Mouse (Mus musculus): Measurements from ENCODE around the gene Clec3a. TPM values are rescaled to one million over a fixed set of nuclear protein-coding genes. Genes with fewer than 3 reads are reported as not detected.

Clec3a gene
- polyA plus RNA-seq, 1 experiment from 2014 or later, result not detected

DNA sequence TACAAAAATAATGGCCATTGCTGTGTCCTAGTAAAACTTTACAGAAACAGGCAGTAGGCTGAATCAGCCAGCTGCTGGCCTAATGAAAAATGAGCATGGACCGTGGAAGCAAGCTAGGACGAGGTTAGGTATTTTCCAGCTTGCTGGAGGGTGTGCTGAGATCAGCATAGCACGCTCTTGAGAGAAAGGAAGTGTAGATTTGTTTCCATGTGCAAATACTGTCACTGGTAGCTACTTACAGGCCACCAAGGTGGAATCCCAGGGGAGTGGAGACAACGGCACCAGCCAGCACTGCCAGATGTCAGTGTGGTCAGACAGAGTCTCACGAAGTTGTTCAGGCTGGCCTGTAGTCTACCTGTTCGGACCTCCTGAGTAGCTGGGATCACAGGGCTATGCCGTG is 29.0 kb downstream of the Clec3a start:
- 84% methylated on average over 7 of the region's 7 CpGs for WGBS
- H3K27ac ChIP-seq (ENCODE audit: low read depth, low read length), result no peak overlapping the region
- H3K4me1 ChIP-seq (replicated peaks; ENCODE audit: control insufficient read depth, insufficient read depth, low read length), result no peaks in the 10 kb centered on the region
- DNase-seq (ENCODE audit: low spot score), result no peak
- H3K4me2 ChIP-seq, result no peak overlapping the region
- H3K36me3 ChIP-seq (ENCODE audit: control insufficient read depth, insufficient read depth, low read length), result no peaks in the 10 kb centered on the region
- no peak overlapping the region for H3K9ac ChIP-seq (ENCODE audit: low read depth, low read length)
- no peak for ATAC-seq (replicated peaks; ENCODE audit: low FRiP score)
- H3K27me3 ChIP-seq (replicated peaks; ENCODE audit: control insufficient read depth, insufficient read depth, low read length), result no peaks in the 10 kb centered on the region
- H3K4me3 ChIP-seq (ENCODE audit: low read depth, low read length), result no peak overlapping the region
- no peaks in the 10 kb centered on the region for H3K9me3 ChIP-seq (ENCODE audit: control insufficient read depth, low read length)

DNA sequence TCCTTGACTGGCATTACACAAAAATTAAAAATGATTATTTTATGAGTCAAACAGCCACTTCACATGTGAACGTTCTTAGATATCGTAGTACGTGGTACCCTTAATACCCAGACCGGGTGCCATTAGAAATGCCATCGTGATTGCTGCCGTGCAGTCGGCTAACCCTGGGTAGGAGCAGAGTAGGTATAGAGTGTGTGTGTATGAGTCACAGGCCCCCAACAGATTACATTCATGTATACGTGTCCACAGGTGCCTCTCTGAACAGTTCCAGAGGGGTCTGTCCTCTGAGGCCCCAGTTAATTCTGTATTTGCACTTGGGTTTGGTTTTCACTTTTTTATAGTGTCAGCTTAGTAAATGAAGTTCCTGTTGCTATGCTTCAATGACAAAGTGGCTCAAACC is 34.4 kb downstream of the Clec3a start:
- H3K4me1 ChIP-seq (replicated peaks; ENCODE audit: control insufficient read depth, insufficient read depth, low read length), result no peaks in the 10 kb centered on the region; the same call in 1 of the 2 replicates
- ATAC-seq (replicated peaks; ENCODE audit: low FRiP score) (no peak), DNase-seq (ENCODE audit: low spot score) (no peak)
- no peaks in the 10 kb centered on the region for H3K27me3 ChIP-seq (replicated peaks; ENCODE audit: control insufficient read depth, insufficient read depth, low read length)
- H3K4me3 ChIP-seq (ENCODE audit: low read depth, low read length), result no peak overlapping the region
- no peak overlapping the region for H3K9ac ChIP-seq (ENCODE audit: low read depth, low read length)
- H3K36me3 ChIP-seq (ENCODE audit: control insufficient read depth, insufficient read depth, low read length), result no peaks in the 10 kb centered on the region
- no peak overlapping the region for H3K4me2 ChIP-seq
- no peaks in the 10 kb centered on the region for H3K9me3 ChIP-seq (ENCODE audit: control insufficient read depth, low read length)
- no peak overlapping the region for H3K27ac ChIP-seq (ENCODE audit: low read depth, low read length)
- 90% methylated on average over 8 of the region's 8 CpGs for WGBS

DNA sequence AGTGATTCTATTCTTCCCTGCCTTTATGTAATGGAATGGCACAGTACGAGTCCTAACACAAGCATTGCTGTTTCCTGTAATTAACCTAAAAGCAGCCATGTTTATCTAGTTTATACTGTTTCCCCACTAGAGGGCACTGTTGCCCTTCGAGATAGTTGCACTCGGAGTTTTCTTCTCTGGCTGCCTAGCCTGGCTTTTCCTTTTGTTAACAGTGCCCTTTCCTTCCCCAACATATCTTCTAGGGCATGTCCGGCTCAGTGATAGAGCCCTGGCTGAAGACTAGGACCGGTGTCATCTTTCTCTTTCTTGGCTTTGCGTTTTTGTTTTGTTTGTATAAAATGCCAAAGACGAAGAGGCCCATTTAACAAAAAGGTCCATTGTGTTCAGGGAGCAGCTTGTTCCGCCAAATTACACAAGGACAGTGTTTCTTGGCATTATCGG is 34.9 kb downstream of the Clec3a start:
- no peak overlapping the region for H3K27ac ChIP-seq (ENCODE audit: low read depth, low read length)
- no peaks in the 10 kb centered on the region for H3K36me3 ChIP-seq (ENCODE audit: control insufficient read depth, insufficient read depth, low read length)
- H3K9me3 ChIP-seq (ENCODE audit: control insufficient read depth, low read length), result no peaks in the 10 kb centered on the region
- no peaks in the 10 kb centered on the region for H3K27me3 ChIP-seq (replicated peaks; ENCODE audit: control insufficient read depth, insufficient read depth, low read length)
- DNase-seq (ENCODE audit: low spot score) (peak; percentile 64), ATAC-seq (replicated peaks; ENCODE audit: low FRiP score) (0 out of 2 replicates have a peak, but pooled peaks have one; percentile 22)
- 25% methylated on average over 9 of the region's 9 CpGs for WGBS
- H3K4me3 ChIP-seq (ENCODE audit: low read depth, low read length), result no peak overlapping the region
- H3K9ac ChIP-seq (ENCODE audit: low read depth, low read length), result no peak overlapping the region
- no peak overlapping the region for H3K4me2 ChIP-seq
- H3K4me1 ChIP-seq (replicated peaks; ENCODE audit: control insufficient read depth, insufficient read depth, low read length), result no peaks in the 10 kb centered on the region; the same call in 1 of the 2 replicates

DNA sequence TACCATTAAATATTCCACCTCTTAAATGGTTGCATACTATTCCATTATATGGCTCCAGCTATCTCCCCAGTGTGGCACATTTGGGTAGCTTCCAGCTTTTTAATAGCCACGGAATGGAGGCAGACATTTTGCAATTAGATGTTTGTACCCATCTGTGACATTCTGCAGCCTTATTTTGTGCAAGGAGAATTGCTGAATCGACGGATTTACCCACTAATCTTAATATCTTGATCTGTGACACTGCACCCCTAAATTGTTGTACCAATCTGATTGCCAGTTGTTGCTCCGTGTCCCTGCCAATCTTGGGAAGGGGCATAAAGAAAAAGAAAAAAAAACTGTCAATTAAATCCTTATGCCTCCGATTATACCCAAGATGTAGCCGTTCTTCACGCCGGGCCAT is 37.4 kb downstream of the Clec3a start:
- Histone ChIP-seq H3K9ac (ENCODE audit: low read depth, low read length) (no peak overlapping the region), H3K4me1 (replicated peaks; ENCODE audit: control insufficient read depth, insufficient read depth, low read length) (peaks cover 4% of the 10 kb centered on the region), H3K36me3 (ENCODE audit: control insufficient read depth, insufficient read depth, low read length) (no peaks in the 10 kb centered on the region), H3K27ac (ENCODE audit: low read depth, low read length) (no peak overlapping the region), H3K4me3 (ENCODE audit: low read depth, low read length) (no peak overlapping the region), H3K27me3 (replicated peaks; ENCODE audit: control insufficient read depth, insufficient read depth, low read length) (no peaks in the 10 kb centered on the region), H3K4me2 (no peak overlapping the region), H3K9me3 (ENCODE audit: control insufficient read depth, low read length) (no peaks in the 10 kb centered on the region)
- WGBS, result 91% methylated on average over 8 of the region's 8 CpGs
- ATAC-seq (replicated peaks; ENCODE audit: low FRiP score) (no peak), DNase-seq (ENCODE audit: low spot score) (no peak)

DNA sequence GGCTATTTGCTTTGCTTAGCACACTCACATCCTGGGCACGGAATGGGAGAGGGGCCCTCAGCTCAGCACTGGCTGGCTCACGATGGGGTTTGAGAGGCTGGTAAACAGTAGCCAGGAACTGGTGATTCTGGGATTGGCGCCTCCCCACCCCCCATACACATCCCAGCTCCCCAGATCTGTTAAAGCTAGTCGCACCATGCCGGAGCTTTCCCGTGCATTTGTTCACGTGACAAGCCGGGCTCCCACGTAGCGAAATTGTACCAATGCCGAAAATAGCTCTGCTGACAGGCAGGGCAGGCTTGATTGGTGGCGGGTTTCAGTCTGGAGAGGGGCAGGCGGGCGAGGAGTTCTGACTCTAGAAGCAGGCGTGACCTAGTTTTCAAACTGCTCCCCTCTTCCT is 38.1 kb downstream of the Clec3a start:
- no peak overlapping the region for H3K27ac ChIP-seq (ENCODE audit: low read depth, low read length)
- H3K9ac ChIP-seq (ENCODE audit: low read depth, low read length), result no peak overlapping the region
- ATAC-seq (replicated peaks; ENCODE audit: low FRiP score), result no peak
- WGBS, result 74% methylated on average over 15 of the region's 15 CpGs
- H3K4me1 ChIP-seq (replicated peaks; ENCODE audit: control insufficient read depth, insufficient read depth, low read length), result peaks cover 4% of the 10 kb centered on the region
- H3K36me3 ChIP-seq (ENCODE audit: control insufficient read depth, insufficient read depth, low read length), result no peaks in the 10 kb centered on the region
- no peaks in the 10 kb centered on the region for H3K27me3 ChIP-seq (replicated peaks; ENCODE audit: control insufficient read depth, insufficient read depth, low read length)
- H3K4me3 ChIP-seq (ENCODE audit: low read depth, low read length), result no peak overlapping the region
- DNase-seq (ENCODE audit: low spot score), result no peak
- no peaks in the 10 kb centered on the region for H3K9me3 ChIP-seq (ENCODE audit: control insufficient read depth, low read length)
- H3K4me2 ChIP-seq, result peak overlapping the region; percentile 33

DNA sequence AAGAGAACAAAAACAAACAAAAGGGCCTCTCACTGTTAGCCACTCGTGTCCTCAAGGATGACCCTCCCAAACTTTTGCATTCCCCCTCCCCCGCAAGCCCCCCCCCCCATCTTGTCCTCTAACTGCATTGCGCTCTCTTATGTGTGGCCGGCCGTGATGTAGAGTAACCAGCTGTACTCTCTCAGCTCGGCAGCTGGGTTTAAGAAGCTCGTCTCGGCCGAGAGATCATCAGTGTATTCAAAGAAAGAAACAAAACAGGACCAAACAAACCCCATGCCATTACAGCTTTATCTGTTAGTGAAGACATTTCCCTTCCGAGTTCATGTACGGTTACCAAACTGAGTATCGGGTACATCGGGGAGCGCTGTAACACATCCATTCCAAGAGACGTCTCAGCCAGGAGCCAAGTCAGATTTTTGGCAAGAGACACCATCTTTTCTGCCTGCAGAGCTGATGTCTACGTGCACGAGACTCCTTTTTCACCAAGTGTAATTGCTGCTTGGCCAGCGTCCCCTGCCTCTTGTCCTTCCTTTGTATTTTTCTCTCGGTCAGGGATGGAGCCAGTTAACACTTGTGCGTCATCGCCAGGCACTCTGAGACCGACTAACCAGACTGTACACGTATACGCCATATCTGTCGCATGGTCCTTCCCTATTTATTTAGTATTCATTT is 40.4 kb downstream of the Clec3a start:
- WGBS, result 75% methylated on average over 25 of the region's 25 CpGs
- H3K9me3 ChIP-seq (ENCODE audit: control insufficient read depth, low read length), result no peaks in the 10 kb centered on the region
- H3K4me1 ChIP-seq (replicated peaks; ENCODE audit: control insufficient read depth, insufficient read depth, low read length), result peaks cover 4% of the 10 kb centered on the region
- no peak overlapping the region for H3K9ac ChIP-seq (ENCODE audit: low read depth, low read length)
- no peaks in the 10 kb centered on the region for H3K36me3 ChIP-seq (ENCODE audit: control insufficient read depth, insufficient read depth, low read length)
- DNase-seq (ENCODE audit: low spot score), result no peak
- H3K4me2 ChIP-seq, result no peak overlapping the region
- no peaks in the 10 kb centered on the region for H3K27me3 ChIP-seq (replicated peaks; ENCODE audit: control insufficient read depth, insufficient read depth, low read length)
- no peak overlapping the region for H3K27ac ChIP-seq (ENCODE audit: low read depth, low read length)
- no peak overlapping the region for H3K4me3 ChIP-seq (ENCODE audit: low read depth, low read length)
- ATAC-seq (replicated peaks; ENCODE audit: low FRiP score), result no peak

DNA sequence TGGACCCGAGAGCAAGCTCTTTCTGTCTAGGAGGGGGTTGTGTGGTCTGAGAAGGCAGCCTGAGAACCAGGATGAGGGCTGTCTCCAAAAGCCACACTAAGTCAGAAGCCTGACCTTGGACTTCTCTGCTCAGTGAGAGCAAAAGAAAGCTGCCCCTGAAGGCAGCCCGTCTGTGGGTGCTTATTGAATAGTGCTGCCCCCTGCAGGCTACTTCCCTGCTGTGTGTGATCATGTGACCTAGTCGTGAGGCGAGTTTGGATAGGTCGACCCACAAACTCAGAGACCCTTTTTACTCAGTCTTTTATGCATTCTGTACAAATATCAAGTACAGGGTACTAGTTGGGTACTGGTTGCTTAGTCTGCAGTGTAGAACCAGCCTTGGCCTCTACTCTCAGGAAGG is 42.7 kb downstream of the Clec3a start:
- no peak overlapping the region for H3K4me2 ChIP-seq
- H3K27me3 ChIP-seq (replicated peaks; ENCODE audit: control insufficient read depth, insufficient read depth, low read length), result no peaks in the 10 kb centered on the region
- DNase-seq (ENCODE audit: low spot score) (no peak), ATAC-seq (replicated peaks; ENCODE audit: low FRiP score) (peak; percentile 47; the same call in 1 of the 2 replicates)
- 53% methylated on average over 5 of the region's 5 CpGs for WGBS
- H3K9ac ChIP-seq (ENCODE audit: low read depth, low read length), result no peak overlapping the region
- no peaks in the 10 kb centered on the region for H3K36me3 ChIP-seq (ENCODE audit: control insufficient read depth, insufficient read depth, low read length)
- no peak overlapping the region for H3K27ac ChIP-seq (ENCODE audit: low read depth, low read length)
- no peaks in the 10 kb centered on the region for H3K9me3 ChIP-seq (ENCODE audit: control insufficient read depth, low read length)
- peaks cover 4% of the 10 kb centered on the region for H3K4me1 ChIP-seq (replicated peaks; ENCODE audit: control insufficient read depth, insufficient read depth, low read length)
- no peak overlapping the region for H3K4me3 ChIP-seq (ENCODE audit: low read depth, low read length)

DNA sequence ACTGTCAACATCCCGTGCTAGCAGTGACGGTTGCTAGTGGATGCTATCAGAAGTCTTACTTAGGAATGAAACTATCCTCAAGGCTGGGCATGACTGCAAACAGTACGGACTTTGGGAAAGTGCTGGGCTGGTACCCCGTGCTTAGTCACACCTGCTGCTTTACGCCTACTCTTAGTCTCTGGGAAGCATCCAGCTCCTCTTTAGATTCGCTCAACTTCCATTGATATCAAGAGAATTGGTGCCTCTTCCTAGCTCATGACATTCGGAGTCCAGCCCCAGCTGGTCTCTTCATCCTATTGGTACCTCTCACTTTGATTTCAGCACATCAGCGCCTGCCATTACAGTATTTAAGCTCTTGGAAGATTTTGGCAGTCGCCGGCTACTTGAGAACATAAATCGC is 44.7 kb downstream of the Clec3a start:
- no peak overlapping the region for H3K9ac ChIP-seq (ENCODE audit: low read depth, low read length)
- ATAC-seq (replicated peaks; ENCODE audit: low FRiP score) (no peak), DNase-seq (ENCODE audit: low spot score) (no peak)
- H3K27ac ChIP-seq (ENCODE audit: low read depth, low read length), result no peak overlapping the region
- H3K9me3 ChIP-seq (ENCODE audit: control insufficient read depth, low read length), result no peaks in the 10 kb centered on the region
- no peak overlapping the region for H3K4me2 ChIP-seq
- WGBS, result 90% methylated on average over 11 of the region's 11 CpGs
- H3K4me1 ChIP-seq (replicated peaks; ENCODE audit: control insufficient read depth, insufficient read depth, low read length), result peaks cover 4% of the 10 kb centered on the region
- no peaks in the 10 kb centered on the region for H3K27me3 ChIP-seq (replicated peaks; ENCODE audit: control insufficient read depth, insufficient read depth, low read length)
- no peaks in the 10 kb centered on the region for H3K36me3 ChIP-seq (ENCODE audit: control insufficient read depth, insufficient read depth, low read length)
- no peak overlapping the region for H3K4me3 ChIP-seq (ENCODE audit: low read depth, low read length)

DNA sequence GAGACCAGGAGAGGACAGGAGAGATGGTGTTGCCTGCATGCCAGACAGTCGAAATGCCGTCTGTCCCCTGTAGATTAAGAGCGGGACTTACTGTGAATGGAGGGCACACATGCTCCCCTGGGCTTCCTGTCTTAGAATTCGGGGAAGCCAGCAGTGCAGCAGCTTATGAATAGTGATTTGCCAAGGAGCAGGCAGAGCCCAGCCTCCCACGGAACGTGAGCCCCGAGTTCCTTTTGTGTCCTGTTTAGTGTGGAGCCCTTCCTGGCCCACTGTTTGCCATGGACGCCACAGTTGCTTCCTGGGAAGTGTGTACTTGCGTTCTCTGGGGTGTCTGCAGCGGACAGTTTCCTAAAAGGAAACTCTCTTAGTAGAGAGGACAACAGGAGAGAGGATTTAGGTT is 45.4 kb downstream of the Clec3a start:
- peaks cover 4% of the 10 kb centered on the region for H3K4me1 ChIP-seq (replicated peaks; ENCODE audit: control insufficient read depth, insufficient read depth, low read length)
- DNase-seq (ENCODE audit: low spot score) (no peak), ATAC-seq (replicated peaks; ENCODE audit: low FRiP score) (no peak)
- WGBS, result 71% methylated on average over 10 of the region's 10 CpGs
- H3K9ac ChIP-seq (ENCODE audit: low read depth, low read length), result no peak overlapping the region
- H3K4me3 ChIP-seq (ENCODE audit: low read depth, low read length), result no peak overlapping the region
- H3K27ac ChIP-seq (ENCODE audit: low read depth, low read length), result no peak overlapping the region
- no peak overlapping the region for H3K4me2 ChIP-seq
- H3K27me3 ChIP-seq (replicated peaks; ENCODE audit: control insufficient read depth, insufficient read depth, low read length), result no peaks in the 10 kb centered on the region
- no peaks in the 10 kb centered on the region for H3K9me3 ChIP-seq (ENCODE audit: control insufficient read depth, low read length)
- no peaks in the 10 kb centered on the region for H3K36me3 ChIP-seq (ENCODE audit: control insufficient read depth, insufficient read depth, low read length)
